Mouse (Mus musculus): Measurements from ENCODE around the gene Tnfrsf1a. TPM values are rescaled to one million over a fixed set of nuclear protein-coding genes. Genes with fewer than 3 reads are reported as not detected.

The Tnfrsf1a gene
- polyA plus RNA-seq, 1 experiment from 2014 or later, result 155 TPM

- H3K4me3 ChIP-seq (ENCODE audit: inconsistent target), result no peak overlapping the region
- WGBS (ENCODE audit: missing documents), result 60% methylated on average over 11 of the region's 11 CpGs
- no peaks in the 10 kb centered on the region for H3K79me2 ChIP-seq (ENCODE audit: inconsistent target)
- no peaks in the 10 kb centered on the region for H3K36me3 ChIP-seq (ENCODE audit: inconsistent target)
- no peak overlapping the region for H3K27ac ChIP-seq
Observed at GRCm38 (mm10) chr6:125410551-125410950, 61.4 kb downstream of the Tnfrsf1a start.

GRCm38 (mm10) chr6:125410995-125411547 lies 61.9 kb downstream of the Tnfrsf1a start:
- H3K4me3 ChIP-seq (ENCODE audit: inconsistent target), result no peak overlapping the region
- H3K27ac ChIP-seq, result no peak overlapping the region
- H3K79me2 ChIP-seq (ENCODE audit: inconsistent target), result no peaks in the 10 kb centered on the region
- WGBS (ENCODE audit: missing documents), result 26% methylated on average over 8 of the region's 8 CpGs
- no peaks in the 10 kb centered on the region for H3K36me3 ChIP-seq (ENCODE audit: inconsistent target)

- Histone ChIP-seq H3K36me3 (ENCODE audit: inconsistent target) (no peaks in the 10 kb centered on the region), H3K79me2 (ENCODE audit: inconsistent target) (no peaks in the 10 kb centered on the region), H3K4me3 (ENCODE audit: inconsistent target) (no peak overlapping the region), H3K27ac (no peak overlapping the region)
- whole genome bisulfite sequencing (ENCODE audit: missing documents), result 91% methylated on average over 6 of the region's 6 CpGs
Observed at GRCm38 (mm10) chr6:125411661-125412060, 62.5 kb downstream of the Tnfrsf1a start.

Other genes with a start within 250 kb of the Tnfrsf1a start
- gene Nop2, start 217.5 kb upstream of the Tnfrsf1a start, polyA plus RNA-seq (2018), result 15.3 to 47.0 TPM (median 23.8 TPM) in 3 replicates
- gene Iffo1, start 204.1 kb upstream of the Tnfrsf1a start, polyA plus RNA-seq (2018), result 14.3 to 29.7 TPM (median 18.2 TPM) in 3 replicates
- 1,249 to 2,484 TPM (median 2,323 TPM) in 3 replicates for gene Gapdh, start 182.9 kb upstream of the Tnfrsf1a start, polyA plus RNA-seq (2018)
- 6.0 to 12.7 TPM (median 10.3 TPM) in 3 replicates for gene Ncapd2, start 157.7 kb upstream of the Tnfrsf1a start, polyA plus RNA-seq (2018)
- 32.5 to 47.9 TPM (median 40.8 TPM) in 3 replicates for gene Mrpl51, start 157.6 kb upstream of the Tnfrsf1a start, polyA plus RNA-seq (2018)
- gene Vamp1, start 133.8 kb upstream of the Tnfrsf1a start, polyA plus RNA-seq (2018), result 4.9 to 8.4 TPM (median 6.3 TPM) in 3 replicates
- gene Tapbpl, start 117.5 kb upstream of the Tnfrsf1a start, polyA plus RNA-seq (2018), result 11.1 to 31.4 TPM (median 11.5 TPM) in 3 replicates
- not detected in 3 replicates for gene Cd27, start 112.4 kb upstream of the Tnfrsf1a start, polyA plus RNA-seq (2018)
- not detected in 3 replicates for gene Tuba3a, start 63.3 kb upstream of the Tnfrsf1a start, polyA plus RNA-seq (2018)
- gene Ltbr, start 35.5 kb upstream of the Tnfrsf1a start, polyA plus RNA-seq (2018), result 54.9 to 70.4 TPM (median 60.9 TPM) in 3 replicates
- 0.93 to 1.8 TPM (median 1.3 TPM) in 3 replicates for gene Scnn1a, start 28.7 kb upstream of the Tnfrsf1a start, polyA plus RNA-seq (2018)
- gene Plekhg6, start 31.4 kb downstream of the Tnfrsf1a start, polyA plus RNA-seq (2018), result not detected in 3 replicates
- gene Cd9, start 145.4 kb downstream of the Tnfrsf1a start, polyA plus RNA-seq (2018), result 296 to 414 TPM (median 359 TPM) in 3 replicates
- gene Vwf, start 197.4 kb downstream of the Tnfrsf1a start, polyA plus RNA-seq (2018), result 12.6 to 39.2 TPM (median 15.9 TPM) in 3 replicates